Mouse (Mus musculus): ENCODE measurements around the gene Tm2d3.

DNA sequence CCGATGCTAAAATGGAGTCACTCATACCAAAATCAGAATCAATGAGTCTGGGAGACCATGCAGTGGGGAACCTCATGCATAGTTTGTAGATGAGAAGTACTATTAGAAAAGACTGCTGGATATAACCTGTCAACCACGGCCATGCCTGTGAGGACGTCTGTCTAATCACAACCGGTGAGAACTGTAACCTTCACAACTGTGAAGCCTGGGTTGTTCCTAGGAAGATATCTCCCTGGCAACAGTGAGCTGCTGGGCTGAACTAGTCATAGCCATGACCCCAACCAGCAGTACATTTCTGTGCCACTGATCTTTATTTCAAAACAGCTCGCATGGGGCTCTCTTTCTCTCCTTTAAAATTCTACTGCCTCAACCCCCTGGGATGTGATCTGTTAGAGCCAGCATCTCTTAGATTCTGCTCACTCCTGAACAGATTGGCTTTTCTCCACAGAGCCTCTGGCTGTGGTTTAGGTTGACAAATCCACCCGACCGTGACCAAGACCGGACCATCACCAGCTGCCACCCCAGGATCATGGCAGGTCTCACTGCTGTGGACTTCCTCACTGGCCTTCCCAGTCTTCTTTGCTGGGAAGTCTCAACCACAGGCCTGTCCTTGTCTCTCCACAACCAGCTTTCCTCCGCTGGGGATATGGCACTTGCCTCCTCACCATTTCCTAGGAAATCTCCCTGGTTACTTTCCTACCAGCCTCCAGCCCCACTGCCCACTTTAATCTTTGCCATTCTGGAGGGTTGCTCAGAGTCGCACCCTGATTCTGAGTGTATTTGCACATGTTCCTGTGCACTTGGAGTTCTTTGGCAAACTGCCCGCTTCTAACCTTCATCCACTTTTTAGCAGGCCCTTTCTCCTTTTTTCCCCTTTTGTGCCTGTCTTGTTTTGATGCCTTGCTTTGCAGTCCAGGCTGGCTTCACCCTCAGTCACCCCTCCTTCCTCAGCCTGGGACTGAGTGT, 57.3 kb downstream of the Tm2d3 start:
- no peak for TF ChIP-seq CTCF (IDR thresholded peaks at IDR 0.05; ENCODE audit: control insufficient read depth, insufficient read depth, insufficient replicate concordance, low read depth, low read length)
- TF ChIP-seq POLR2A (IDR thresholded peaks at IDR 0.05; ENCODE audit: control insufficient read depth, low read depth, low read length): no peak

Measured in testis, adult 2 months (tissue).